Mouse (Mus musculus) MEL-GATA-1-ER (cell line): ENCODE measurements around the gene Gm20388.

Source experiments
- DNase-seq: peaks from one replicate; pipeline ENCODE4 v3.0.0-alpha.2; 2012; ENCODE audit warnings: low read depth; ENCODE audit errors: extremely low read depth

The Gm20388 gene

GRCm38 (mm10) chr8:121562941-121563351 is 1652.3 kb downstream of the Gm20388 start:
- DNase-seq, result no peak

- DNase-seq, result no peak
Observed at GRCm38 (mm10) chr8:121563701-121564100, 1653.1 kb downstream of the Gm20388 start.

GRCm38 (mm10) chr8:121568321-121568720 is 1657.7 kb downstream of the Gm20388 start:
- no peak for DNase-seq

GRCm38 (mm10) chr8:121570335-121570734 is 1659.7 kb downstream of the Gm20388 start:
- no peak for DNase-seq

GRCm38 (mm10) chr8:121570801-121571200 is 1660.2 kb downstream of the Gm20388 start:
- DNase-seq, result no peak

GRCm38 (mm10) chr8:121572121-121572520 is 1661.5 kb downstream of the Gm20388 start:
- no peak for DNase-seq

- no peak for DNase-seq
Observed at GRCm38 (mm10) chr8:121573275-121573674, 1662.6 kb downstream of the Gm20388 start.

- DNase-seq, result no peak
Observed at GRCm38 (mm10) chr8:121575661-121576060, 1665.0 kb downstream of the Gm20388 start.

GRCm38 (mm10) chr8:121577751-121578675 is 1667.4 kb downstream of the Gm20388 start:
- peak; percentile 26 for DNase-seq

- DNase-seq, result peak; percentile 90
Observed at GRCm38 (mm10) chr8:121578676-121579451, 1668.2 kb downstream of the Gm20388 start, which contains the start of gene Fbxo31. TSS of gene Fbxo31 (minus strand) at chr8:121578806.

GRCm38 (mm10) chr8:121580465-121580864 is 1669.8 kb downstream of the Gm20388 start:
- DNase-seq, result no peak

GRCm38 (mm10) chr8:121583653-121584052 is 1673.0 kb downstream of the Gm20388 start:
- DNase-seq, result no peak

- DNase-seq, result peak; percentile 54
Observed at GRCm38 (mm10) chr8:121584730-121585129, 1674.1 kb downstream of the Gm20388 start.

GRCm38 (mm10) chr8:121585159-121585825 is 1674.7 kb downstream of the Gm20388 start:
- peak; percentile 96 for DNase-seq

- DNase-seq, result peak; percentile 56
Observed at GRCm38 (mm10) chr8:121588750-121589149, 1678.1 kb downstream of the Gm20388 start.

- DNase-seq, result peak; percentile 11
Observed at GRCm38 (mm10) chr8:121589205-121589726, 1678.6 kb downstream of the Gm20388 start.

- DNase-seq, result peak; percentile 74
Observed at GRCm38 (mm10) chr8:121590203-121591177, 1679.8 kb downstream of the Gm20388 start, which contains the start of gene Map1lc3b. TSS of gene Map1lc3b (plus strand) at chr8:121590361.

- peak; percentile 54 for DNase-seq
Observed at GRCm38 (mm10) chr8:121591178-121592066, 1680.8 kb downstream of the Gm20388 start.

- DNase-seq, result no peak
Observed at GRCm38 (mm10) chr8:121593293-121593692, 1682.7 kb downstream of the Gm20388 start.
